Mouse (Mus musculus) CH12.LX (cell line): ENCODE data around the gene Fam198a.
A peak's percentile ranks its signal among the peaks of the same experiment; 100 is the strongest.

Source experiments
- BHLHE40 ChIP-seq: IDR thresholded peaks from 2 replicates; pipeline ENCODE4 v1.6.1; 2011; ENCODE audit warnings: mild to moderate bottlenecking, low read depth, low read length, improper control_type of control experiment
- CTCF ChIP-seq, 2 experiments: IDR thresholded peaks in 1 of 2; conservative IDR thresholded peaks in 1 of 2; 2 replicates each; pipeline ENCODE4 v1.5.1; 2011 to 2012; ENCODE audit warnings: low read depth in 2 of 2, low read length in 2 of 2, improper control_type of control experiment in 1 of 2, inconsistent platforms in 1 of 2, mild to moderate bottlenecking in 1 of 2, moderate library complexity in 1 of 2
- ELF1 ChIP-seq: IDR thresholded peaks from 2 replicates; pipeline ENCODE4 v1.6.1; 2014; ENCODE audit warnings: low read depth, mild to moderate bottlenecking, inconsistent platforms, low read length, improper control_type of control experiment
- EP300 ChIP-seq: IDR thresholded peaks from 2 replicates; pipeline ENCODE4 v1.6.1; 2011; ENCODE audit warnings: low read length, improper control_type of control experiment
- JUN ChIP-seq: IDR thresholded peaks from 2 replicates; pipeline ENCODE4 v1.6.1; 2011; ENCODE audit warnings: low read depth, mild to moderate bottlenecking, low read length, improper control_type of control experiment, moderate library complexity; ENCODE audit not compliant: insufficient read depth
- MAFK ChIP-seq: IDR thresholded peaks from 2 replicates; pipeline ENCODE4 v1.6.1; 2011; ENCODE audit warnings: low read length, improper control_type of control experiment; ENCODE audit not compliant: insufficient replicate concordance
- MAX ChIP-seq: IDR thresholded peaks from 2 replicates; pipeline ENCODE4 v1.6.1; 2011; ENCODE audit warnings: low read length, improper control_type of control experiment
- NRF1 ChIP-seq: IDR thresholded peaks from 2 replicates; pipeline ENCODE4 v1.6.1; 2014; ENCODE audit warnings: low read depth, mild to moderate bottlenecking, inconsistent platforms, low read length, improper control_type of control experiment, moderate library complexity
- POLR2A ChIP-seq: IDR thresholded peaks from 2 replicates; pipeline ENCODE4 v1.6.1; 2011; ENCODE audit warnings: low read depth, mild to moderate bottlenecking, improper control_type of control experiment, low read length
- USF1 ChIP-seq: IDR thresholded peaks from 2 replicates; pipeline ENCODE4 v1.6.1; 2014; ENCODE audit warnings: low read depth, mild to moderate bottlenecking, inconsistent platforms, low read length, improper control_type of control experiment
- ZNF384 ChIP-seq: IDR thresholded peaks from 2 replicates; pipeline ENCODE4 v1.6.1; 2012; ENCODE audit warnings: low read depth, low read length, improper control_type of control experiment, inconsistent platforms

GRCm38 (mm10) chr9:122018782-122019395 is 68.1 kb downstream of the Fam198a start:
- TF ChIP-seq USF1 (no peak), BHLHE40 (no peak), CTCF (conservative IDR thresholded peaks at IDR 0.05 in 1 of 2, IDR thresholded peaks at IDR 0.05 in 1 of 2; ENCODE audit: low read depth in 2 of 2, low read length in 2 of 2) (peak in 1 of 2 experiments; percentile 82; a peak in 2 of 4 replicates), ZNF384 (no peak), MAX (no peak), POLR2A (no peak), EP300 (no peak), ELF1 (no peak), NRF1 (no peak), MAFK (peak; percentile 22; the same call in 1 of the 2 replicates), JUN (no peak)
